Mouse (Mus musculus) adrenal gland (tissue): ENCODE data around the gene Rnf103.
"Not testable (repeated sequence)": the region's sequence is repeated elsewhere in the genome, so short reads cannot be mapped to it uniquely, and the experiment has no call there.

Source experiments
- intact Hi-C: fragments of 180-260 bp; cut with DNase I; formaldehyde crosslinking; loops from one replicate; pipeline ENCODE4 v1.15.1; 2025
- long read RNA-seq, 2 experiments: library from polyadenylated mRNA; unstranded; transcript quantifications; one replicate each; pipeline ENCODE4 v2.0.0; 2020; ENCODE audit warnings: borderline replicate concordance in 1 of 2; ENCODE audit not compliant: insufficient replicate concordance in 1 of 2

The Rnf103 gene
- long read RNA-seq, experiment 1, partial matches to known transcripts = 2 of 9 reads
- long read RNA-seq, experiment 1, other reads (novel, unspliced or antisense) = 3 of 9 reads
- long read RNA-seq, experiment 2, transcript Rnf103-201 (4 exons, 3,264 nt) = major isoform, 11 of 16 reads
- long read RNA-seq, experiment 2, partial matches to known transcripts = 2 of 16 reads
- long read RNA-seq, experiment 2, other reads (novel, unspliced or antisense) = 3 of 16 reads

GRCm38 (mm10) chr6:71493675-71494340 is at the start of gene Rnf103:
Rnf103 (plus strand) TSS chr6:71493894.
- intact Hi-C loops = loop anchor here (2.0 to 10.0 kb wide), 3 partner anchors 53 to 349 kb away; partner anchors contain the start of genes Rmnd5a and Thnsl2

- intact Hi-C loops = no loop called here
Observed at GRCm38 (mm10) chr6:71444756-71445155, 48.9 kb upstream of the Rnf103 start.

- intact Hi-C loops = no loop called here
Observed at GRCm38 (mm10) chr6:71445560-71445959, 48.1 kb upstream of the Rnf103 start.

GRCm38 (mm10) chr6:71452792-71453191 is 40.9 kb upstream of the Rnf103 start:
- intact Hi-C loops = no loop called here

GRCm38 (mm10) chr6:71453983-71454739 is 39.5 kb upstream of the Rnf103 start:
- intact Hi-C loops = not testable (repeated sequence)

- intact Hi-C loops = no loop called here
Observed at GRCm38 (mm10) chr6:71457956-71458608, 35.6 kb upstream of the Rnf103 start.

GRCm38 (mm10) chr6:71465146-71465545 is 28.5 kb upstream of the Rnf103 start:
- intact Hi-C loops = no loop called here

- intact Hi-C loops = no loop called here
Observed at GRCm38 (mm10) chr6:71467766-71468165, 25.9 kb upstream of the Rnf103 start.

GRCm38 (mm10) chr6:71469291-71469690 is 24.4 kb upstream of the Rnf103 start:
- intact Hi-C loops = no loop called here

GRCm38 (mm10) chr6:71471830-71472520 is 21.7 kb upstream of the Rnf103 start:
- intact Hi-C loops = no loop called here

GRCm38 (mm10) chr6:71472786-71473185 is 20.9 kb upstream of the Rnf103 start:
- intact Hi-C loops = no loop called here

GRCm38 (mm10) chr6:71475604-71476003 is 18.1 kb upstream of the Rnf103 start:
- intact Hi-C loops = no loop called here

- intact Hi-C loops = no loop called here
Observed at GRCm38 (mm10) chr6:71476783-71477182, 16.9 kb upstream of the Rnf103 start.

GRCm38 (mm10) chr6:71478816-71479568 is 14.7 kb upstream of the Rnf103 start:
- intact Hi-C loops = not testable (repeated sequence)

GRCm38 (mm10) chr6:71479588-71479987 is 14.1 kb upstream of the Rnf103 start:
- intact Hi-C loops = not testable (repeated sequence)

GRCm38 (mm10) chr6:71480136-71480535 is 13.6 kb upstream of the Rnf103 start:
- intact Hi-C loops = no loop called here

GRCm38 (mm10) chr6:71481136-71481535 is 12.6 kb upstream of the Rnf103 start:
- intact Hi-C loops = no loop called here

- intact Hi-C loops = no loop called here
Observed at GRCm38 (mm10) chr6:71485246-71485645, 8.4 kb upstream of the Rnf103 start.

GRCm38 (mm10) chr6:71486226-71486625 is 7.5 kb upstream of the Rnf103 start:
- intact Hi-C loops = no loop called here

- intact Hi-C loops = no loop called here
Observed at GRCm38 (mm10) chr6:71486867-71487266, 6.8 kb upstream of the Rnf103 start.
